Mouse (Mus musculus): ENCODE measurements at regions not wholly inside any gene's neighbourhood (a gene's known extent, or its start where the extent isn't known, plus 50 kb on each side); places are given as distances from the start of the nearest gene placed in this dataset.

GRCm38 (mm10) chr15:68644862-68645261 lies 2144.2 kb upstream of the Lrrc6 start:
- ATAC-seq (replicated peaks; ENCODE audit: poor library complexity), result no peak

- ATAC-seq (replicated peaks; ENCODE audit: poor library complexity), result peak; percentile 55; the same call in 1 of the 2 replicates
Observed at GRCm38 (mm10) chr15:68635633-68636032, 2134.9 kb upstream of the Lrrc6 start.

GRCm38 (mm10) chr15:68626976-68627375 lies 2126.3 kb upstream of the Lrrc6 start:
- ATAC-seq (replicated peaks; ENCODE audit: poor library complexity), result no peak

GRCm38 (mm10) chr15:68624831-68625230 lies 2124.1 kb upstream of the Lrrc6 start:
- ATAC-seq (replicated peaks; ENCODE audit: poor library complexity), result no peak

GRCm38 (mm10) chr15:68620417-68621214 lies 2119.9 kb upstream of the Lrrc6 start:
- ATAC-seq (replicated peaks; ENCODE audit: poor library complexity), result no peak

GRCm38 (mm10) chr15:68606110-68606791 lies 2105.5 kb upstream of the Lrrc6 start:
- ATAC-seq (replicated peaks; ENCODE audit: poor library complexity), result no peak

GRCm38 (mm10) chr15:68605478-68605877 lies 2104.8 kb upstream of the Lrrc6 start:
- peak; percentile 71 for ATAC-seq (replicated peaks; ENCODE audit: poor library complexity)

GRCm38 (mm10) chr15:68582177-68582576 lies 2081.5 kb upstream of the Lrrc6 start:
- ATAC-seq (replicated peaks; ENCODE audit: poor library complexity), result no peak

GRCm38 (mm10) chr15:68579486-68579885 lies 2078.8 kb upstream of the Lrrc6 start:
- ATAC-seq (replicated peaks; ENCODE audit: poor library complexity), result no peak

- ATAC-seq (replicated peaks; ENCODE audit: poor library complexity), result no peak
Observed at GRCm38 (mm10) chr15:68560654-68561053, 2059.9 kb upstream of the Lrrc6 start.

GRCm38 (mm10) chr15:68556133-68556532 lies 2055.4 kb upstream of the Lrrc6 start:
- ATAC-seq (replicated peaks; ENCODE audit: poor library complexity), result no peak

GRCm38 (mm10) chr15:68536055-68536325 lies 2035.3 kb upstream of the Lrrc6 start:
- no peak for ATAC-seq (replicated peaks; ENCODE audit: poor library complexity)

- no peak for ATAC-seq (replicated peaks; ENCODE audit: poor library complexity)
Observed at GRCm38 (mm10) chr15:68535297-68536054, 2034.8 kb upstream of the Lrrc6 start.

- ATAC-seq (replicated peaks; ENCODE audit: poor library complexity), result no peak
Observed at GRCm38 (mm10) chr15:68520759-68521158, 2020.0 kb upstream of the Lrrc6 start.

GRCm38 (mm10) chr15:68512431-68512830 lies 2011.7 kb upstream of the Lrrc6 start:
- no peak for ATAC-seq (replicated peaks; ENCODE audit: poor library complexity)

- no peak for ATAC-seq (replicated peaks; ENCODE audit: poor library complexity)
Observed at GRCm38 (mm10) chr15:68508190-68508589, 2007.5 kb upstream of the Lrrc6 start.

- no peak for ATAC-seq (replicated peaks; ENCODE audit: poor library complexity)
Observed at GRCm38 (mm10) chr15:68506093-68506492, 2005.4 kb upstream of the Lrrc6 start.

- ATAC-seq (replicated peaks; ENCODE audit: poor library complexity), result no peak
Observed at GRCm38 (mm10) chr15:68496438-68496837, 1995.7 kb upstream of the Lrrc6 start.

- ATAC-seq (replicated peaks; ENCODE audit: poor library complexity), result no peak
Observed at GRCm38 (mm10) chr15:68484789-68485188, 1984.1 kb upstream of the Lrrc6 start.

GRCm38 (mm10) chr15:68477745-68478144 lies 1977.0 kb upstream of the Lrrc6 start:
- no peak for ATAC-seq (replicated peaks; ENCODE audit: poor library complexity)

GRCm38 (mm10) chr15:68471928-68472327 lies 1971.2 kb upstream of the Lrrc6 start:
- no peak for ATAC-seq (replicated peaks; ENCODE audit: poor library complexity)

- no peak for ATAC-seq (replicated peaks; ENCODE audit: poor library complexity)
Observed at GRCm38 (mm10) chr15:68462851-68463250, 1962.1 kb upstream of the Lrrc6 start.

Measured in megakaryocyte progenitor cell, adult 5-6 weeks (primary cell).